Mouse (Mus musculus) R1 (cell line): Measurements from ENCODE around the gene Ppp1r13b.
A peak's percentile ranks its signal among the peaks of the same experiment; 100 is the strongest.

Experiments used
- DNase-seq: peaks from one replicate; pipeline ENCODE4 v3.0.0-alpha.2; 2018; ENCODE audit warnings: low read depth, low spot score

Ppp1r13b gene

GRCm38 (mm10) chr12:111795180-111795895 is 112.6 kb downstream of the Ppp1r13b start:
- peak; percentile 34 for DNase-seq

GRCm38 (mm10) chr12:111794526-111795179 is 113.3 kb downstream of the Ppp1r13b start:
- no peak for DNase-seq

DNA sequence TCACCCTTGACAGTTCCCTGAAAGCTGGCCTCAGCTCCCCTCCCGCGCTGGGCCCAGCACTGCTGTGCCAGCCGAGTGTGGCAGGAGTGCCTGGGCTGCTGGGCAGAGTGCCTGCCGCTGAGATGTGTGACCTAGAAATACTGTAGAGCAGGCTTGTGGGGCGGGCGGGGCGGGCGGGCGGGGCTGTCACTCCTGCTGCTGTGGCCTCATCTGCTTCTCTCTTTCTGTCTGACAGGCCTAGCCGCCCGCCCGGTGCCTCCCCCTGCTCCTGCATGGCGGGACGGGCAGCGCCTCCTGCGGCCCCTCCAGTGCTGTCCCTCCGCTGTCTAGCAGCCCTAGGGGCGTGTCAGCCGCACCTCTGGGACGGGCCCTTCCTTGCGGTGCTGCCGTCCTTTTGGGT is 113.8 kb downstream of the Ppp1r13b start:
- DNase-seq: no peak

DNA sequence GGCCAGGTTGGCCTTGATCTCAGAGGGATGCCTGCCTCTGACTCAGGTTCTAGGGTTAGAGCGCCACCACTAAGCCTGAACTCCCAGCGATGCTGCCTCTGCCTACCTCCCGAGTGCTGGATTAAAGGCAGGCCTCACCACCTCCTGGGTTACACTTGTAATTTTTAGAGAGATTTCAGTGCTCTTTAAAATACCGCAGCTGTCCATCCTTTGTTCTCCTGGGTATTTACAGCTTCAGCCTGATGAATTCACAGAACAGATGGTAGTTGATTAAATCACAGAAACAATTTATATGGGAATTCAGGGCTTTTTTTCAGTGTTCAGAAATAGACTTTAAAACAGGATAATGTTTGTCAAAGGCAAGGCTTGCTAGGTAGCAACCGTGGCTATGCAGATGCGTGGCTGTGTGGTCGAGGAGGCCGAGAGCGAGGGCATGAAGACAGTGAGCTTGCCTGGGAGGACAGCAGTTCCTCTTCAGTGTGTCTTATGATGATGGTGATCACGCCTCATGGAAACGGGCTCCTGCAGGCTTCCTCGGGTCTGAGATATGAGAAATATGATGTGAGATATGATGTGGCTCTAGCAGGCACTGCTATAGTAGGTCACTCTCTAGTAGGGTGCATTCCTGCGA is 116.3 kb downstream of the Ppp1r13b start:
- DNase-seq: no peak

DNA sequence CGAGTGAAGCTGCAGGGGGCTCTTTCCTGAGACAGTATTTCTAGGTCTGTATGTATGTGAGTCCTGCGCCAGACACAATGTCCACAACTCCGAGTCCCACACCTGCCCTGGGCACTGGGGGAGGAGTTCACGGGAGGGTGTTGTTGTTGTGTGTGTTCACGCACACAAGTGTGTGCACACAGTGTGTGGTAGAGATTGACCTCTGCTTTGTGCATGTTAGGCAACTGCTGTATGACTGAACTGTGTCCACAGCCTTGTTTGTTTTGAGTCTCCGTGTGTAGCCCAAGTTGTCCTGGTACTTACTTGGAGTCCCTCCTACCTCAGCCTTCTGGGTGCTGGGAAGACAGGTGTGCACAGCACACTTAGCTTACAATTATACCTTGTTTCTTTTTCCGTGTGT is 117.3 kb downstream of the Ppp1r13b start:
- DNase-seq: no peak

DNA sequence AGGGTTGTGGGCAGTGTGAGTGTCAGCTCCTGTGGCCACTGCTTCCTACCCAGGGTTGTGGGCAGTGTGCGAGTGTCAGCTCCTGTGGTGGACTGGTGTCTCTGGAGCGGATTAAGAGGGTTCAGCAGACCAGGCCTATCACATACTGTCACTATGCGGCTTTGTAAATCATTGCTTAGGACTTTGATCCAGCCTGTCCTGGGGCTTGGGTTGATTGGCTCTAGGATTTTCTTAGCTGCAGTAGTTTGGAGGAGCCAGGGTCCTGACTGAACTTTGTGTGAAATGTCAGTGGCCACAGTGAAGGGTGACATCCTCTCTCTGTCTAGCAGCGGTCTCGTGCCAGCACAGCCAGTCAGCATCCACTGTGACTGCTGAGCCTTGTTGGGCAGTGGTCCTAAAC is 117.8 kb downstream of the Ppp1r13b start:
- no peak for DNase-seq

DNA sequence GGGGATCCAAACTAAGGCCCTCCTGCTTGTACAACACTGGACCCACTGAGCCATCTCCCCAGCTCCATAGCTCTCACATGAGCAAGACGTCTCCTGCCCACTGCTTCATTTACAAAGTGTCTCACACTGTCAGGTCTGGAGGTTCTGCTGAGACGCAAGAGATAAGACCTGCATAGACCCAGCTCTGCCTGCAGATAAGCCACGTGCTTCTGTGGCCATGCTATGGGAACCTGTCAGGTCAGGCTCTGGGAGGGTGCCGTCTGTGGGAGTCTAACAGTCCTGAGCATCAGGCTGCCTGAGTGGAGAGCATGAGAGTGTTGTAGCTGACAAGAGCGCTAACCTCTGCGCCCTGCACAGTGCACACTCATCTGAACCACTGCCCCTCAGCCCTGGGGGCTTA is 120.9 kb downstream of the Ppp1r13b start:
- DNase-seq: no peak

- no peak for DNase-seq
Observed at GRCm38 (mm10) chr12:111785174-111785573, 122.7 kb downstream of the Ppp1r13b start.

DNA sequence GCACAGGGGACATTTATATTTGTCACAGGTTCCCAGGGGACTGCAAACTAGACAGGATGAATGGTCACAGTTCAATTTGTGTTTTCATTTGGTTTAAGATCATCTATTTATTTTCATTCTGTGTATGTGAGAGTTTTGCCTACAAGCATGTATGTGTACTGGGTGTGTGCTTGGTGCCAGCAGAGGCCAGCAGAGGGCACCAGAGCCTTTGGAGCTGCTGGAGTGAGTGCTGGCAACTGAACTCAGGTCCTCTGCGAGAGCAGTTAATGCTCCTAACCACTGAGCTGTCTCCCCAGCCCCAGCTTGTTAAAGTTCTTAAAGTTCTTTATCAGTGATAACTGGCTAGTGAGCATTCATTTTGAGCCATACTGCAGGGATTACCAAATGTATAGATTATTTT is 128.4 kb downstream of the Ppp1r13b start:
- DNase-seq: peak; percentile 63
